Mouse (Mus musculus) olfactory bulb, adult 2 months (tissue): ENCODE data around the gene Slc7a6. TPM values are rescaled to one million over a fixed set of nuclear protein-coding genes. Genes with fewer than 3 reads are reported as not detected.

ENCODE experiments used
- H3K27ac ChIP-seq: fragments of 200-500 bp; 2 replicates; pipeline ENCODE4 v1.5.1; 2012; ENCODE audit warnings: low read depth, low read length; ENCODE audit not compliant: insufficient read depth
- H3K4me1 ChIP-seq: fragments of 200-500 bp; 2 replicates; pipeline ENCODE4 v1.6.1; 2012; ENCODE audit warnings: low read length; ENCODE audit not compliant: control insufficient read depth, insufficient read depth
- H3K4me3 ChIP-seq: fragments of 200-500 bp; 2 replicates; pipeline ENCODE4 v1.5.1; 2012; ENCODE audit warnings: mild to moderate bottlenecking, low read depth, low read length, moderate library complexity; ENCODE audit not compliant: insufficient read depth
- CTCF ChIP-seq: fragments of 200-500 bp; IDR thresholded peaks from 2 replicates; pipeline ENCODE4 v1.5.1; 2012; ENCODE audit warnings: low read depth, mild to moderate bottlenecking, low read length, moderate library complexity; ENCODE audit not compliant: insufficient read depth
- POLR2A ChIP-seq: fragments of 200-500 bp; IDR thresholded peaks from 2 replicates; pipeline ENCODE4 v1.6.1; 2012; ENCODE audit warnings: mild to moderate bottlenecking, low read depth, low read length, moderate library complexity; ENCODE audit not compliant: insufficient read depth
- WGBS: fragments of 180-500 bp; shearing (Covaris S2); methylation state at CpG from one replicate; pipeline ENCODE4 v1.1.7; 2018; 5-methylcytosine and 5-hydroxymethylcytosine counted together
- polyA plus RNA-seq: library from polyadenylated mRNA; stranded (reverse); fragments of >200 nt; gene quantifications from 2 replicates; pipeline ENCODE4 v1.2.4, GENCODE M21; 2012; ENCODE audit warnings: low replicate concordance; ENCODE audit not compliant: missing spikeins, insufficient read depth, insufficient read length

The Slc7a6 gene
- polyA plus RNA-seq, 1 experiment: not detected

DNA sequence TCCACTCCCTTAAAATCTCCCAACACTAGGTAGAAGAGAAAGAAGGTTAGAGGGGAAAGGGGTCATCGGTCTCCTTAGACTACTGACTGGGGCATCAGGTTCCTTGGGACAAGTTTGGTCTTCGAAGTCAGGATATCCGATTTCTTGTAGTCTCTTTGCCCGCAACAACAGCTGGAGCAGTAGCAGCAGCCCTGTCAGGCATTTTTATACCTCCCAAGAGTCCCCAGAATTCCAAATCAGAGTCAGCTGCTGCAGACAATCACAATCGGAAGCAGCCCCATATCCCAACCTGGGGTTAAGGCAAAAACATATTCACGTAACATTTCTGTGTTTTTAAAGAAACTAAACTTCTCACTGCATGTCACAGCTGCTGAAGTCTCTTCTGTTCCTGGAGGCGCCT is 62.9 kb downstream of the Slc7a6 start:
- 98% methylated on average over 7 of the region's 7 CpGs for WGBS

DNA sequence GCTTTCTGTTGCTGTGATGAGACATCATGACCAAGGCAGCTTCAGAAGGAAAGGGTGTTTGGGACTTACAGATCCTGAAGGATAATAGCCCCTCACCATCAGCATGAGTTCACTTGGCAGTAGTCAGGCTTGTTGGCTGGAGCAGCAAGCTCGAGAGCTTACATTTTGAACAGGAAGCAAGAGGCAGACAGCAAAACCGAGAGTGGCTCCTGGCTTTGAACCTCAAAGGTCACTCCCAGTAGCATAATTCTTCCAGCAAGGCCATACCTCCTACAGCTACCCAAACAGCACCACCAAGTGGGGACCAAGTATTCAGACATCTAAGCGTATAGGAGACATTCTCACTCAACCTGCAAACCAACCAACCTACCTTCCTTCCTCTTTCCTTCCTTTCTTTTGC is 64.1 kb downstream of the Slc7a6 start:
- TF ChIP-seq POLR2A: no peak
- no peak for TF ChIP-seq CTCF
- H3K4me1 ChIP-seq: no peaks in the 10 kb centered on the region
- 72% methylated on average over 3 of the region's 3 CpGs for WGBS
- H3K27ac ChIP-seq: no peak overlapping the region
- no peak overlapping the region for H3K4me3 ChIP-seq

More for the DNA sequence above, 62.9 kb downstream of the Slc7a6 start:
- no peak overlapping the region for H3K4me3 ChIP-seq
- H3K27ac ChIP-seq: no peak overlapping the region
- TF ChIP-seq CTCF (no peak), POLR2A (no peak)
- H3K4me1 ChIP-seq: no peaks in the 10 kb centered on the region

DNA sequence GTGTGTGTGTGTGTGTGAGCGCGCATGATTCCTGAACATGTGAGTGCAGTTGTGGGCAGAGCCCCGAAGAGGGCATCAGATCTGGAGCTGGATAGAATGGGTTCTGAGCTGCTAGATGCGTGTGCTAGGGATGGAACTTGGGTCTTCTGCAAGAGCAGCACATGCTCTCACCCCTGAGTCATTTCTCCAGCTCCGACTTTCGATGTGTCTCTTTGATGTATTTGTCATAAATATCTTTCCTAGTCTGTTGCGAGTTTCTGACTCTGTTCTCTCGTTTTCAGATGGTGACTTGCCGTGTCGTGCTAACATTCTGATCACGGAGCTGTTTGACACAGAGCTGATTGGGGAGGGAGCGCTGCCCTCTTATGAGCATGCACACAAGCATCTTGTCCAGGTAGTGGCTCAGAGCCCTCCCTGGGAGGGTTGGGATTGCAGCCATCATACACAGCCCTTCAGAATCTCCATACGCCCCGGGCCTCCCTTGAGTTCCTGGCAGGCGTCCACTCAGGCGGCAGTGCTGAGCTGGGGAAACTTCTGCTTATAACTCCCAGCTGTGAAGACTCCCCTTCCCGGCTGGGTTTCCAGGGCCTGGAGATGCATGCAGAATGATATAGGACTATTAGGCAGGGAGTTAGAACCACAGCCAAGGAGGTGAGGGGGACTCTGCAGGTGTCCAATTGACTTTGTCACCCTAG is 66.1 kb downstream of the Slc7a6 start:
- no peaks in the 10 kb centered on the region for H3K4me1 ChIP-seq
- TF ChIP-seq POLR2A: no peak
- no peak for TF ChIP-seq CTCF
- WGBS: 85% methylated on average over 17 of the region's 17 CpGs
- H3K4me3 ChIP-seq: no peak overlapping the region
- H3K27ac ChIP-seq: no peak overlapping the region

DNA sequence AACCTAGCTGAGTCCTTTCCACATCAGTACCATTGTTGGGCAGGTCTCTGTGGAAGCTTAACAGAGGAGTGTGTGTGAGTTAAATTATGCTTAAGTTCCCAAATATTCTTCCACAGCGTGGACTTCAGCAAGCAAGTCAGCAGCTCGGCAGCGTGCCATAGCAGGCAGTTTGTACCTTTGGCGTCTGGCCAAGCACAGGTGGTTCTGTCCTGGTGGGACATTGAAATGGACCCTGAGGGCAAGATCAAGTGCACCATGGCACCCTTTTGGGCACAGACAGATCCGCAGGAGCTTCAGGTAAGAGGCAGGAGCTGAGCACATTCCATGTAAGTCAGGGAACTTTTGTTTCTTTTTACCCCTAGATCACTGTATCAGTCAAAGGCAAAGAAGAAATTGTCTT is 68.4 kb downstream of the Slc7a6 start:
- no peak overlapping the region for H3K27ac ChIP-seq
- WGBS: 85% methylated on average over 5 of the region's 5 CpGs
- TF ChIP-seq CTCF: no peak
- no peak for TF ChIP-seq POLR2A
- H3K4me3 ChIP-seq: no peak overlapping the region
- no peaks in the 10 kb centered on the region for H3K4me1 ChIP-seq

Other genes starting within 250 kb of the Slc7a6 start
- gene Ctrl, start 235.0 kb upstream of the Slc7a6 start, polyA plus RNA-seq: not detected in 2 replicates
- not detected in 2 replicates for gene Psmb10, start 230.4 kb upstream of the Slc7a6 start, polyA plus RNA-seq
- not detected in 2 replicates for gene Lcat, start 225.5 kb upstream of the Slc7a6 start, polyA plus RNA-seq
- not detected in 2 replicates for gene Slc12a4, start 202.8 kb upstream of the Slc7a6 start, polyA plus RNA-seq
- gene Dpep3, start 189.4 kb upstream of the Slc7a6 start, polyA plus RNA-seq: not detected in 2 replicates
- not detected in 2 replicates for gene Dus2, start 177.5 kb upstream of the Slc7a6 start, polyA plus RNA-seq
- gene Dpep2nb, start 162.9 kb upstream of the Slc7a6 start, polyA plus RNA-seq: not detected in 2 replicates
- not detected in 2 replicates for gene Ddx28, start 157.0 kb upstream of the Slc7a6 start, polyA plus RNA-seq
- gene Nfatc3, start 110.0 kb upstream of the Slc7a6 start, polyA plus RNA-seq: 102 and 111 TPM in 2 replicates
- not detected in 2 replicates for gene Esrp2, start 31.9 kb upstream of the Slc7a6 start, polyA plus RNA-seq
- not detected in 2 replicates for gene Pla2g15, start 18.5 kb upstream of the Slc7a6 start, polyA plus RNA-seq
- not detected in 2 replicates for gene Slc7a6os, start 42.1 kb downstream of the Slc7a6 start, polyA plus RNA-seq
- not detected in 2 replicates for gene Prmt7, start 42.1 kb downstream of the Slc7a6 start, polyA plus RNA-seq
- not detected in 2 replicates for gene Smpd3, start 169.1 kb downstream of the Slc7a6 start, polyA plus RNA-seq
- gene Zfp90, start 246.5 kb downstream of the Slc7a6 start, polyA plus RNA-seq: not detected in 2 replicates